Mouse (Mus musculus) spleen, adult 12 weeks (tissue): Measurements from ENCODE around the gene 4933415F23Rik.
"Not testable (repeated sequence)": the region's sequence is repeated elsewhere in the genome, so short reads cannot be mapped to it uniquely, and the experiment has no call there.

Experiments used
- DNase-seq: peaks from one replicate; pipeline ENCODE4 v3.0.0; 2022; ENCODE audit warnings: low spot score

The 4933415F23Rik gene

GRCm38 (mm10) chr1:23102021-23102420, at the start of gene 4933415F23Rik:
Gene 4933415F23Rik, minus strand, starts transcription at chr1:23102253.
- DNase-seq = no peak

GRCm38 (mm10) chr1:23151722-23152121, 49.7 kb upstream of the 4933415F23Rik start:
- no peak for DNase-seq

GRCm38 (mm10) chr1:23146198-23146873, 44.3 kb upstream of the 4933415F23Rik start:
- DNase-seq = no peak

- DNase-seq = no peak
These were observed 39.2 kb upstream of the 4933415F23Rik start for GRCm38 (mm10) chr1:23141121-23141811.

GRCm38 (mm10) chr1:23140530-23140929, 38.5 kb upstream of the 4933415F23Rik start:
- not testable (repeated sequence) for DNase-seq

- DNase-seq = no peak
These were observed 18.8 kb upstream of the 4933415F23Rik start for GRCm38 (mm10) chr1:23120901-23121300.

GRCm38 (mm10) chr1:23119406-23119805, 17.4 kb upstream of the 4933415F23Rik start:
- no peak for DNase-seq

GRCm38 (mm10) chr1:23117423-23117822, 15.4 kb upstream of the 4933415F23Rik start:
- DNase-seq = no peak

GRCm38 (mm10) chr1:23109191-23109590, 7.1 kb upstream of the 4933415F23Rik start:
- no peak for DNase-seq

GRCm38 (mm10) chr1:23102881-23103280, 828 bp upstream of the 4933415F23Rik start:
- no peak for DNase-seq

GRCm38 (mm10) chr1:23099791-23100190, 2.3 kb downstream of the 4933415F23Rik start:
- DNase-seq = no peak

GRCm38 (mm10) chr1:23098451-23098850, 3.6 kb downstream of the 4933415F23Rik start:
- no peak for DNase-seq

- DNase-seq = no peak
These were observed 4.1 kb downstream of the 4933415F23Rik start for GRCm38 (mm10) chr1:23097996-23098395.

GRCm38 (mm10) chr1:23067715-23068114, 34.3 kb downstream of the 4933415F23Rik start:
- no peak for DNase-seq

- no peak for DNase-seq
These were observed 37.2 kb downstream of the 4933415F23Rik start for GRCm38 (mm10) chr1:23064717-23065475.

GRCm38 (mm10) chr1:23063946-23064345, 38.1 kb downstream of the 4933415F23Rik start:
- no peak for DNase-seq

GRCm38 (mm10) chr1:23061614-23062373, 40.3 kb downstream of the 4933415F23Rik start:
- no peak for DNase-seq

GRCm38 (mm10) chr1:23060056-23060455, 42.0 kb downstream of the 4933415F23Rik start:
- no peak for DNase-seq
